Mouse (Mus musculus): ENCODE results near the gene Nox3. TPM values are rescaled to one million over a fixed set of nuclear protein-coding genes. Genes with fewer than 3 reads are reported as not detected.
A peak's percentile ranks its signal among the peaks of the same experiment; 100 is the strongest.

The Nox3 gene
- total RNA-seq (2021): not detected
- long read RNA-seq: 0 reads

DNA sequence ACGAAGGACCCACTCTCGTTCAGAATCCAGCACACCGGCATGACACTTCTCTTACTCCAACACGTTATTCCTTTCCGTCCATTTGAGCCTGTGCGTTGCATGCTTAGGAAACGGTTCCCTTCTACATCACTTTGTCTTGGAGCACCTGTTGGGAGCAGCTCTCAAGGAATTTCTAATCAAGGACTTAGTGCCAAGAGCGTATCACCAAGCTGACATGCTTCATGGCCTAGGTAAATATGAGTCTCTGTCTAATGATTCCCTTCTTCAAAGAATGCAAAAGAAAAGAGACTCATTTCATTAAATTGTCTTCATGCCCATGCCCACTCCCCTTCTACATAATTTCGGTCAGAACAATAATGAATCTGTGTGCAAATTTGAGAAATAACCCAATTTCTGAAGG lies at the start of gene Nox3:
Gene Nox3, minus strand, starts transcription at position 101 of the 400 bp plus-strand sequence.
- DNase-seq (ENCODE audit: low spot score in 2 of 2): no peak

GRCm38 (mm10) chr17:3744402-3744801 lies 48.3 kb upstream of the Nox3 start:
- DNase-seq (ENCODE audit: low spot score in 2 of 2): no peak

GRCm38 (mm10) chr17:3736936-3737335 lies 40.9 kb upstream of the Nox3 start:
- peak in 1 of 2 experiments; percentile 7 for DNase-seq (ENCODE audit: low spot score in 2 of 2)

DNA sequence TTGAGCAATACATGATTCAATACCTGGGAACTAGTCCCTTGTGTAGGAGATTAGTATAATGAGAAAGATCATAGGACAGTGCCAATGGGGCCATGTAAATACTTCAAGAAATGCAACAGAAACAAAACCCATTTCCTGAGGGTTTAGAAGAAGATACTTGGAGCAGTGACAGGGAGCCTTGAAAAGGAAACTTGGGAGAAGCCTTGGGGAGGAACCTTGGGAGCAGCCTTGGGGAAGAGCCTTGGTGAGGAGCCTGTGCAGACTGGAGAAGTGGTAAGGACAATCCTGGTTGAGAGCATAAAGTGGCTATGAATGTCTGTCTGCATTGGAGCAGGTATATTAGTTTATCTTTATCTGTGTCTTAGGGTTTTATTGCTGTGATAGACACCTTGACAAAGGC lies 38.2 kb upstream of the Nox3 start:
- no peak for DNase-seq (ENCODE audit: low spot score in 2 of 2)

DNA sequence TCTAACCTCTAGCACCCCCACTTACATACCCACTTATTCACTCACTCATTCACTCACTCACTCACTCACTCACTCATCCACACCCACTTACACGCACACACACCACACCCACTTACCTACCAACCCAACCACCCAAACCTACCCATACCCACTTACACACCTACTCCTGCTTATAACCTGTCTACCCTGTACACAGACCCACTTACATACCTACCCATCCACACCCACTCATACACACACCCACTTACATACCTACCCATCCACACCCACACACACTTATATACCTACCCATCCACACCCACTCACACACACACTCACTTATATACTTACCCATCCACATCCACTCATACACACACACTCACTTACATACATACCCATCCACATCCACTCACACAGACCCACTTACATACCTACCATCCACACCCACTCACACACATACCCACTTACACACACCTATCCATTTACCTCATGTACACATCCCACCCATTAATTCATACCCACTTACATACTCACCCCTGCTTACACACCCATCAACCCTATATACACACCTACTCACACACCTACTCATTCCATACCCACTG lies 9.4 kb upstream of the Nox3 start:
- no peak for DNase-seq (ENCODE audit: low spot score in 2 of 2)

DNA sequence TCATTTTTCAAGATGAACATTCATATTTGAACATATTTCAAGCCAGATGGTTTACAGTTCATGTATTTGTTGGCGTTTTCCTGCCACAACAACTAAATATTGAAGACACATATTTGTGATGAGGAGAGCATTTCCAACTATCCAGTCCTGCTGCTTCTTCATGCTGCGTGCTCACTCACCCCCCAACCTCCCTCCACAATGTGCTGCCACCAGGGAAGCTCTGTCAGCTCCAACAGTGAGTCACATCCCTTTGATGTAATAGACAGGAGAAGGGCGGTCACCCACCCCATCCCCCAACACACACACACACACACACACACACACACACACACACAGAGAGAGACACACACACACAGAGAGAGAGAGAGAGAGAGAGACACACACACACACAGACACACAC lies 6.3 kb upstream of the Nox3 start:
- peak; percentile 12 to 50 for DNase-seq (ENCODE audit: low spot score in 2 of 2)

GRCm38 (mm10) chr17:3692817-3693216 lies 3.2 kb downstream of the Nox3 start:
- DNase-seq (ENCODE audit: low spot score in 2 of 2): peak in 1 of 2 experiments; percentile 10

DNA sequence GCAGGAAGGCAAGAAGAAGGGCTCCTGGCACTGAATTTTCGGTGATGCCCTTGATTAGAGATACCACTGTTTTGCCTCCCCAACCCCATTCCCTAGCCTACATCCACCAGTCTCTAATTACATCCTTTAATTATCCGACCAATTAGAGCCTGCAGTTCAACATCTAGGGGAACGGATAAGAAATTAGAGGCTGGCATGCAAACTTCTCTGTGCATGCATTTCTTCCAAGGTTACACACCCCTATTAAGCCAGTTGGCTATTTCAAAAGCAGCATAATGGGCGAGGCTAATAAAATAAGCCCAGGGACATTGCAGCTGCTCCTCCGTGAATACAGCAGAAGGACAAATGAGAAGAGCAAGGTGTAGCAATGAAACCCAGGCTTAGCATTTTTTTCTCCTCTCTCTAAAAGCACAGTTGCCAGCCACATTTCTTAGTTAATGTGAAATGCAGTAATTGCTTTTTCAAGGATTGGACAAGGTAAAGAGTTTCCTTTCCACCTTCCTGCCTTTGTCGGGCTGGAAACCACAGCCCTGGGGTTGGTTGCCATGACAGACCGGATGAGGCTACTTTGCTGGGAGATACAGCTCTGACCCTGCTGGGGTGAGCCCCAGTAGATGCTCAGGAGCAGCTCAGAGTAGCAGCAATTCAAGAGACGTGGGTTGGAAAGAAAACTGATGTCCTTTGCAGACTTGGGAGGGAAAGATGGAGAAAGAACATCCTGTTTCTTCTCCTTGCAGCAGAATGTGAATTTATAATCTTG lies 5.4 kb downstream of the Nox3 start:
- peak in 1 of 2 experiments; percentile 12 for DNase-seq (ENCODE audit: low spot score in 2 of 2)

DNA sequence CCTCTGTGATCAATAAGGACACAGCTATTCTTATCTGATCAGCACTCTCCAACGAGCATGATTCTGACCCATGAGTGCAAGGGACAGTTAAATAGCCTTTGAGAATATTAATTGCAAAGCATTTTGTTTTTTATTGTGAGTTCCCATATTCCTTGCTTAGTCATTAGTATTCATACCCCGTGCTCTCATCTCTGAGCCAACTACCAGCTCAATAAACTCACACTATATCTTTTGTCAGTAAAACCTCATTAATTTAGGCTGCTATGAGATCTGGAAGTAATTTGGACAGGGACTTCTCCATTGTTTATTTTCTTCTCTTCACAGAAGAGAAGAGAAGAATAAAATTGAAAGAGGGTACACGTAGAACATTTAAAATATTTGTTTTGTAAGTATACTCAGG lies 12.4 kb downstream of the Nox3 start:
- DNase-seq (ENCODE audit: low spot score in 2 of 2): no peak

- DNase-seq (ENCODE audit: low spot score in 2 of 2): peak; percentile 11 to 38
Observed at GRCm38 (mm10) chr17:3669226-3669625, 26.8 kb downstream of the Nox3 start.

DNA sequence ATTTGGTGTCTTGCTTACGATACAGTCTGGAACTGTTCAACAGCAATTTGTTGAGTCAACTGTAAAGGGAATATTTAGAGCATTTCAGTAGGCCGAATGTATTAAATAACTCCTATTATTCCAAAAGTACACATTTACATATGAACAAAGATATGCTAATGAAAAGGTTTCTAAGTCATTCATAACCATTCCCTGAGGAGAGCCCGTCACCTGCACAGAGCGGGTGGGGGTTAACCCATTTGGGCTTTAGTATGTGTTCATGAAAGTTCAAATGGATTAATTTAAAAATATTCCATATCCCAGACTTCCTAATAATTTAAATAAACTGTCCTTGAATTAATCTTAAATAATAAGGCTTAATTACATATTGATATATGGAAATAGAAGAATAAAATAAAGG lies 28.8 kb downstream of the Nox3 start:
- no peak for DNase-seq (ENCODE audit: low spot score in 2 of 2)

- DNase-seq (ENCODE audit: low spot score in 2 of 2): no peak
Observed at GRCm38 (mm10) chr17:3665321-3665720, 30.7 kb downstream of the Nox3 start.

- DNase-seq (ENCODE audit: low spot score in 2 of 2): no peak
Observed at GRCm38 (mm10) chr17:3659497-3659896, 36.6 kb downstream of the Nox3 start.

GRCm38 (mm10) chr17:3650377-3650776 lies 45.7 kb downstream of the Nox3 start:
- no peak for DNase-seq (ENCODE audit: low spot score in 2 of 2)

GRCm38 (mm10) chr17:3643582-3643981 lies 52.5 kb downstream of the Nox3 start:
- no peak for DNase-seq (ENCODE audit: low spot score in 2 of 2)

GRCm38 (mm10) chr17:3641456-3641855 lies 54.6 kb downstream of the Nox3 start:
- no peak for DNase-seq (ENCODE audit: low spot score in 2 of 2)

GRCm38 (mm10) chr17:3638757-3639156 lies 57.3 kb downstream of the Nox3 start:
- no peak for DNase-seq (ENCODE audit: low spot score in 2 of 2)

DNA sequence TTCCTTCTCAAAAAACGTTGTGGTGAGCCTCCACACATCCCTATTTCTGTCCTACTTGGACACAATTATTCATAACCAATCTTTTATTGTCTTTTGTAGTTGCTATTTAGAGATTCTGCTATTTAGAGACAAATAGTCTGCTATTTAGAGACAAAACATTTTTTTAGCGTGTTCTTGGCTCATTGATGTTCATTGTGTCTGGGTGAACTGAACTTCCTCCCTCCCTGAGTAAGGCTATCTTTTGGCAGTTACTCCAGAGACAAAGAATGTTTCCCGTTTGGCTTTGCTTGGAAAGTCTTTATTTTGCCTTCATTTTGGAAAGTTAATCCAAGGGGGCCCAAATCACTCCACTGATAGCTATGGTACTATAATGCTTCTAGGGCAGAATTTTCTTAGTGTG lies 63.6 kb downstream of the Nox3 start:
- no peak for DNase-seq (ENCODE audit: low spot score in 2 of 2)

GRCm38 (mm10) chr17:3616329-3617216 lies 79.5 kb downstream of the Nox3 start:
- DNase-seq (ENCODE audit: low spot score in 2 of 2): no peak

DNA sequence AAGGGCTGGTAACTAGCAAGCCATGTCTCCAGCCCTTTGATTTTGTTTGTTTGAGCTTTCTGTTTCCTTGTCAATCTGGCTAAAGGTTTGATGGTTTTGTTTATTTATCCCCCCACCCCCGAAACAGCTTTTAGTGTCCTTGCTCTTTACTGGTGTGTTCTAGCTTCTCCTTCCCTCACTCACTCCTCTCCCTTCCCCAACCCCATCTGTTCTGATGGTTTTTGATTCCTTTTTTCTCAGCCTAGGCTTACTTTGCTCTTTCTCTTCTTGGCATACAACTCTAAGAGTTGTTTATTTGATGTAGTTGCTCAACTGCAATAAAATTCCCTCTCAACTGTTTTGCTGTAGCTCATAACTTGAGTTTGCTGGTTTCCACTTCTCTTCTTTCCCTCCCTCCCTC lies 80.5 kb downstream of the Nox3 start:
- DNase-seq (ENCODE audit: low spot score in 2 of 2): no peak

DNA sequence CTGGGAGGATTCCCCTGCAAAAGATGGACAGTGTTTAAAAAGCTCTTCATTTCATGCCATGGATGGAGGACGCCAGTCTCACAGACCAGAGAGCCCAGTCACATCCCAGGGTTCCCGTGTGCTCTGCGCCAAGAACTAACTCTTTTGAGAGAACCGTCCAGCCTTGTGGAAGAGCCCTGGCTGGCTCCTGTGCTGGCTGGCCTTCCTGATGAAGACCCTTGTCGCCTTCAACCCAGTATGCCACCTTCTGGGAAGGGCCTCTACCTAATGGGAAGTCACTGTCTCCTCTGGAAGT lies 84.3 kb downstream of the Nox3 start:
- DNase-seq (ENCODE audit: low spot score in 2 of 2): no peak
